Mouse (Mus musculus) lung, adult 2 months (tissue): Measurements from ENCODE around the gene Fam19a5.

Experiments used
- CTCF ChIP-seq: fragments of 200-500 bp; IDR thresholded peaks from 2 replicates; pipeline ENCODE4 v1.5.1; 2011; ENCODE audit warnings: mild to moderate bottlenecking, low read length, control low read depth; ENCODE audit not compliant: insufficient read depth
- POLR2A ChIP-seq: fragments of 200-500 bp; IDR thresholded peaks from 2 replicates; pipeline ENCODE4 v1.6.1; 2011; ENCODE audit warnings: low read depth, mild to moderate bottlenecking, control low read depth, low read length, borderline replicate concordance; ENCODE audit errors: extremely low read depth

- TF ChIP-seq CTCF: no peak
- TF ChIP-seq POLR2A: no peak
These were observed 142.4 kb downstream of the Fam19a5 start for GRCm38 (mm10) chr15:87686415-87687040.
